Mouse (Mus musculus) forebrain, postnatal 0 days (tissue): ENCODE data around the gene Nudt1. TPM values are rescaled to one million over a fixed set of nuclear protein-coding genes. Genes with fewer than 3 reads are reported as not detected.
"Not testable (repeated sequence)": the region's sequence is repeated elsewhere in the genome, so short reads cannot be mapped to it uniquely, and the experiment has no call there.

ENCODE experiments used
- ATAC-seq: fragments of 200-750 bp; cut with Nextera tagmentation; 2 replicates; pipeline ENCODE4 v1.8.0; 2017; ENCODE audit warnings: mild to moderate bottlenecking, moderate library complexity
- DNase-seq: peaks from one replicate; pipeline ENCODE4 v3.0.0-alpha.2; 2015
- H3K27ac ChIP-seq: fragments of 300-500 bp; sonication (generic); 2 replicates; pipeline ENCODE4 v1.5.1; 2014; ENCODE audit warnings: low read depth, mild to moderate bottlenecking, antibody characterized with exemption, low read length, moderate library complexity, mixed read lengths
- H3K27me3 ChIP-seq: fragments of 300-500 bp; sonication (generic); 2 replicates; pipeline ENCODE4 v1.6.1; 2014; ENCODE audit warnings: mild to moderate bottlenecking, low read length, mixed read lengths; ENCODE audit not compliant: insufficient read depth
- H3K36me3 ChIP-seq: fragments of 300-500 bp; sonication (generic); 2 replicates; pipeline ENCODE4 v1.6.1; 2014; ENCODE audit warnings: mild to moderate bottlenecking, moderate library complexity; ENCODE audit not compliant: insufficient read depth
- H3K4me1 ChIP-seq: fragments of 300-500 bp; sonication (generic); 2 replicates; pipeline ENCODE4 v1.6.1; 2014; ENCODE audit warnings: antibody characterized with exemption; ENCODE audit not compliant: insufficient read depth
- H3K4me2 ChIP-seq: fragments of 300-500 bp; sonication (generic); 2 replicates; pipeline ENCODE4 v1.6.1; 2014; ENCODE audit warnings: low read depth, mild to moderate bottlenecking, moderate library complexity
- H3K4me3 ChIP-seq: fragments of 300-500 bp; sonication (generic); 2 replicates; pipeline ENCODE4 v1.5.1; 2014; ENCODE audit warnings: low read depth, low read length, mixed read lengths
- H3K9ac ChIP-seq: fragments of 300-500 bp; sonication (generic); 2 replicates; pipeline ENCODE4 v1.6.1; 2014; ENCODE audit warnings: mild to moderate bottlenecking
- H3K9me3 ChIP-seq: fragments of 300-500 bp; sonication (generic); 2 replicates; pipeline ENCODE4 v1.6.1; 2016; ENCODE audit warnings: low read length
- CTCF ChIP-seq: sonication (generic); IDR thresholded peaks from 2 replicates; pipeline ENCODE4 v1.5.1; 2016; ENCODE audit warnings: antibody characterized with exemption, control low read depth, low read depth
- WGBS: fragments of 180-500 bp; shearing (Covaris S2); extraction: QIAGEN DNeasy Blood & Tissue Kit; methylation state at CpG from one replicate; pipeline ENCODE4 v1.1.7; 2014; 5-methylcytosine and 5-hydroxymethylcytosine counted together
- polyA plus RNA-seq: library from polyadenylated mRNA; unstranded; fragments of >200 nt; fragmentation: Nextera tagmentation; extraction: Ambion mirVana; gene quantifications from 2 replicates; pipeline ENCODE4 v1.2.1, GENCODE M21; 2015
- total RNA-seq: library from RNA; depleted of rRNA; stranded (reverse); fragments of >200 nt; gene quantifications from 2 replicates; pipeline ENCODE4 v1.2.3, GENCODE M21; 2014

Nudt1 gene
- total and polyA plus RNA-seq, 2 experiments from 2014 or later, result 5.6 to 14.7 TPM

- Histone ChIP-seq H3K27me3 (no peaks in the 10 kb centered on the region), H3K4me2 (no peak overlapping the region), H3K36me3 (peaks cover 23% of the 10 kb centered on the region), H3K9me3 (no peaks in the 10 kb centered on the region), H3K9ac (no peak overlapping the region), H3K4me3 (no peak overlapping the region), H3K4me1 (no peaks in the 10 kb centered on the region), H3K27ac (no peak overlapping the region)
- 97% methylated on average over 6 of the region's 6 CpGs for WGBS
- DNase-seq (no peak), ATAC-seq (no peak)
- TF ChIP-seq CTCF, result no peak
Measured at GRCm38 (mm10) chr5:140352352-140352751, 30.9 kb downstream of the Nudt1 start.

GRCm38 (mm10) chr5:140355934-140356333 lies 34.5 kb downstream of the Nudt1 start:
- H3K4me1 ChIP-seq, result no peaks in the 10 kb centered on the region
- peaks cover 28% of the 10 kb centered on the region for H3K36me3 ChIP-seq
- DNase-seq (no peak), ATAC-seq (no peak)
- TF ChIP-seq CTCF, result no peak
- H3K4me2 ChIP-seq, result no peak overlapping the region
- 89% methylated on average over 11 of the region's 11 CpGs for WGBS
- H3K9me3 ChIP-seq, result no peaks in the 10 kb centered on the region
- no peak overlapping the region for H3K4me3 ChIP-seq
- H3K27ac ChIP-seq, result no peak overlapping the region
- no peak overlapping the region for H3K9ac ChIP-seq
- H3K27me3 ChIP-seq, result no peaks in the 10 kb centered on the region

- no peak for TF ChIP-seq CTCF
- WGBS, result 94% methylated on average over 3 of the region's 3 CpGs
- no peak overlapping the region for H3K4me3 ChIP-seq
- no peak overlapping the region for H3K27ac ChIP-seq
- ATAC-seq (no peak), DNase-seq (no peak)
- H3K4me2 ChIP-seq, result no peak overlapping the region
- peaks cover 21% of the 10 kb centered on the region for H3K36me3 ChIP-seq
- no peaks in the 10 kb centered on the region for H3K9me3 ChIP-seq
- H3K4me1 ChIP-seq, result no peaks in the 10 kb centered on the region
- no peaks in the 10 kb centered on the region for H3K27me3 ChIP-seq
- no peak overlapping the region for H3K9ac ChIP-seq
Measured at GRCm38 (mm10) chr5:140357466-140357865, 36.0 kb downstream of the Nudt1 start.

- no peaks in the 10 kb centered on the region for H3K4me1 ChIP-seq
- WGBS, result 78% methylated on average over 14 of the region's 14 CpGs
- TF ChIP-seq CTCF, result no peak
- H3K4me2 ChIP-seq, result no peak overlapping the region
- peaks cover 7% of the 10 kb centered on the region; the same call in 1 of the 2 replicates for H3K36me3 ChIP-seq
- no peaks in the 10 kb centered on the region for H3K27me3 ChIP-seq
- H3K4me3 ChIP-seq, result no peak overlapping the region
- no peak for ATAC-seq
- DNase-seq, result no peak
- no peak overlapping the region for H3K27ac ChIP-seq
- 0 out of 2 replicates have a peak, but pooled peaks cover 5% of the 10 kb centered on the region for H3K9me3 ChIP-seq
- H3K9ac ChIP-seq, result no peak overlapping the region
Measured at GRCm38 (mm10) chr5:140359930-140360674, 38.6 kb downstream of the Nudt1 start.

- 95% methylated on average over 5 of the region's 5 CpGs for WGBS
- Histone ChIP-seq H3K27me3 (no peaks in the 10 kb centered on the region), H3K4me2 (no peak overlapping the region), H3K27ac (no peak overlapping the region), H3K4me3 (no peak overlapping the region), H3K9me3 (0 out of 2 replicates have a peak, but pooled peaks cover 5% of the 10 kb centered on the region), H3K9ac (no peak overlapping the region), H3K4me1 (no peaks in the 10 kb centered on the region), H3K36me3 (no peaks in the 10 kb centered on the region)
- ATAC-seq, result no peak
- TF ChIP-seq CTCF, result no peak
- no peak for DNase-seq
Measured at GRCm38 (mm10) chr5:140364415-140364814, 43.0 kb downstream of the Nudt1 start.

GRCm38 (mm10) chr5:140368126-140368525 lies 46.7 kb downstream of the Nudt1 start:
- 89% methylated on average over 2 of the region's 2 CpGs for WGBS
- H3K9ac ChIP-seq, ATAC-seq, H3K27ac ChIP-seq, H3K4me1 ChIP-seq, DNase-seq, H3K4me3 ChIP-seq, H3K9me3 ChIP-seq, H3K4me2 ChIP-seq, H3K36me3 ChIP-seq, H3K27me3 ChIP-seq: not testable (repeated sequence)

- H3K9me3 ChIP-seq, result no peaks in the 10 kb centered on the region
- 97% methylated on average over 4 of the region's 4 CpGs for WGBS
- DNase-seq, result no peak
- H3K4me1 ChIP-seq, result no peaks in the 10 kb centered on the region
- TF ChIP-seq CTCF, result no peak
- H3K27ac ChIP-seq, result no peak overlapping the region
- no peak for ATAC-seq
- no peak overlapping the region for H3K9ac ChIP-seq
- H3K4me2 ChIP-seq, result no peak overlapping the region
- no peaks in the 10 kb centered on the region for H3K27me3 ChIP-seq
- no peak overlapping the region for H3K4me3 ChIP-seq
- no peaks in the 10 kb centered on the region for H3K36me3 ChIP-seq
Measured at GRCm38 (mm10) chr5:140368926-140369325, 47.5 kb downstream of the Nudt1 start.
